In genomic region chr5:30105668-30106300, GRCm38 (mm10) we compare ENCODE assay signal across 9 mouse cellular contexts. TPM values are rescaled to one million over a fixed set of nuclear protein-coding genes. Genes with fewer than 3 reads are reported as not detected.
DNase-seq lines count a peak whose midpoint lies in the region; ATAC-seq lines count a peak whose summit lies in the region.
"Had no signal": no experiment of that assay in that cellular context is flagged by ENCODE, and none has a peak within 500 bp of the region (broad histone marks: within the 10 kb centered on the region; RNA-seq: fewer than 3 reads in every experiment).

Gene 3110082J24Rik, minus strand, starts transcription at chr5:30106086.

- H3K27ac ChIP-seq in heart, embryonic 12.5 days (ENCODE audit: poor library complexity, severe bottlenecking) = no peak within 1 kb of the TSS
- no peak within 1 kb of the TSS for H3K27ac ChIP-seq in intestine, embryonic 15.5 days
- peak within 1 kb of the TSS; percentile 93 for H3K27ac ChIP-seq in neural tube, embryonic 13.5 days (replicated peaks)

- no peaks in the 10 kb centered on the region for H3K36me3 ChIP-seq in heart, embryonic 12.5 days
- no peaks in the 10 kb centered on the region for H3K36me3 ChIP-seq in intestine, embryonic 15.5 days
- no peaks in the 10 kb centered on the region for H3K36me3 ChIP-seq in neural tube, embryonic 13.5 days

- peak within 1 kb of the TSS; percentile 56 for H3K4me3 ChIP-seq in heart, embryonic 12.5 days
- peak within 1 kb of the TSS; percentile 49 for H3K4me3 ChIP-seq in intestine, embryonic 15.5 days (replicated peaks)
- peak within 1 kb of the TSS; percentile 73 for H3K4me3 ChIP-seq in neural tube, embryonic 13.5 days

- H3K4me1 ChIP-seq in heart, embryonic 12.5 days (replicated peaks) = peaks cover 33% of the 10 kb centered on the region
- H3K4me1 ChIP-seq in intestine, embryonic 15.5 days (replicated peaks) = peaks cover 22% of the 10 kb centered on the region
- peaks cover 63% of the 10 kb centered on the region for H3K4me1 ChIP-seq in neural tube, embryonic 13.5 days (replicated peaks)

- peak within 1 kb of the TSS; percentile 42; the same call in 1 of the 2 replicates for H3K9ac ChIP-seq in heart, embryonic 12.5 days
- H3K9ac ChIP-seq in intestine, embryonic 15.5 days = peak within 1 kb of the TSS; percentile 42
- peak within 1 kb of the TSS; percentile 86 for H3K9ac ChIP-seq in neural tube, embryonic 13.5 days

- peak within 1 kb of the TSS; percentile 86 for H3K4me2 ChIP-seq in heart, embryonic 12.5 days
- H3K4me2 ChIP-seq in intestine, embryonic 15.5 days (replicated peaks) = peak within 1 kb of the TSS; percentile 97
- H3K4me2 ChIP-seq in neural tube, embryonic 13.5 days = peak within 1 kb of the TSS; percentile 91

- ATAC-seq in heart, embryonic 12.5 days (ENCODE audit: insufficient number of reproducible peaks, low FRiP score) = no peak
- no peak for ATAC-seq in intestine, embryonic 15.5 days
- peak; percentile 38 for ATAC-seq in neural tube, embryonic 13.5 days (ENCODE audit: low read depth)
- no peak for ATAC-seq in inflammation-experienced regulatory T-cells, adult 6 months

- peaks cover 87% of the 10 kb centered on the region for H3K27me3 ChIP-seq in heart, embryonic 12.5 days (replicated peaks)
- H3K27me3 ChIP-seq in intestine, embryonic 15.5 days (replicated peaks) = peaks cover 44% of the 10 kb centered on the region
- peaks cover 12% of the 10 kb centered on the region for H3K27me3 ChIP-seq in neural tube, embryonic 13.5 days

- DNase-seq in heart, postnatal 4 days = no peak
- DNase-seq in urinary bladder, adult 2 months (ENCODE audit: low spot score) = peak; percentile 15
- DNase-seq in urinary bladder, postnatal 14 days (ENCODE audit: low spot score) = no peak
- DNase-seq in layer of hippocampus, adult 8-10 months (ENCODE audit: low spot score in 2 of 2) = no peak

- WGBS in heart, embryonic 12.5 days = 1% methylated on average over 29 of the region's 29 CpGs
- 3% methylated on average over 29 of the region's 29 CpGs for WGBS in intestine, embryonic 15.5 days
- 2% methylated on average over 29 of the region's 29 CpGs for WGBS in neural tube, embryonic 13.5 days

- H3K9me3 ChIP-seq in heart, embryonic 12.5 days (replicated peaks) = peaks cover 9% of the 10 kb centered on the region; the same call in 1 of the 2 replicates
- H3K9me3 ChIP-seq in intestine, embryonic 15.5 days = no peaks in the 10 kb centered on the region
- H3K9me3 ChIP-seq in neural tube, embryonic 13.5 days = no peaks in the 10 kb centered on the region

RNA-seq across cellular contexts. Expression of gene 3110082J24Rik, which starts in this region (rescaled TPM):
- not detected in 2 replicates for polyA plus RNA-seq in heart, embryonic 12.5 days (2016; fragmentation: Nextera tagmentation; extraction: Ambion mirVana)
- total RNA-seq in heart, postnatal 4 days (2021) = not detected
- polyA plus RNA-seq in urinary bladder, adult 2 months (2012; rRNA removed) = not detected in 2 replicates
- polyA plus RNA-seq in intestine, embryonic 15.5 days (2015; fragmentation: Nextera tagmentation; extraction: Ambion mirVana) = not detected in 2 replicates
- 5.1 and 5.8 TPM in 2 replicates for polyA plus RNA-seq in neural tube, embryonic 13.5 days (2015; fragmentation: Nextera tagmentation; extraction: Ambion mirVana)
- total RNA-seq in layer of hippocampus, adult 8-10 months (2022) = 1 to 10 TPM; 2.0 to 3.2 (median 3.0) TPM
- not detected for polyA plus RNA-seq in inflammation-experienced regulatory T-cells, adult 6 months (2017; shearing (Covaris generic))
- total RNA-seq: gastrocnemius, postnatal 4 days had no signal

Comparison
In these comparisons a context has a peak if more than half of its experiments do, and no peak if none do; other contexts are left out.
1. Peak in DNase-seq in urinary bladder, adult 2 months; RNA of the gene not detected or under 1 TPM.